Mouse (Mus musculus): ENCODE data around the gene Mum1.

Mum1 gene

DNA sequence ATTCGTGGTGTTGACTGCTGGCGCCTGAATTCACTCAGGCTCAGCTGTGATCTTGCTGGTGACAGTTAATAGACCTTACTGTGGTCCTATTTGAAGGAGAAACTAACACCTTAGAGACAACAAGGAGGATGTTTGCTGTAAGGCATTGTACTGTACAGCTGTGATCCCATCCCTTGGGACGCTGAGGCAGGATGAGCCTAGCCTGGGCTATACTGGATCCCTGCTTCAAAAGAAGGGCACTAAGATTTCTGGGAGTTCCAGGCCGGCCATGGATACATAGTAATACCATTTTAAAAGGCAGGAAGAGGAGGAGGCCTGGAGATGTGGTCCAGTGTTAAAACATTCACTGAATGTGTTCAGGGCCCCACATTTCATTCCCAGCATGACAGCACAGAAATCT is 24.3 kb downstream of the Mum1 start:
- DNase-seq (ENCODE audit: low spot score in 2 of 2) = no peak

DNA sequence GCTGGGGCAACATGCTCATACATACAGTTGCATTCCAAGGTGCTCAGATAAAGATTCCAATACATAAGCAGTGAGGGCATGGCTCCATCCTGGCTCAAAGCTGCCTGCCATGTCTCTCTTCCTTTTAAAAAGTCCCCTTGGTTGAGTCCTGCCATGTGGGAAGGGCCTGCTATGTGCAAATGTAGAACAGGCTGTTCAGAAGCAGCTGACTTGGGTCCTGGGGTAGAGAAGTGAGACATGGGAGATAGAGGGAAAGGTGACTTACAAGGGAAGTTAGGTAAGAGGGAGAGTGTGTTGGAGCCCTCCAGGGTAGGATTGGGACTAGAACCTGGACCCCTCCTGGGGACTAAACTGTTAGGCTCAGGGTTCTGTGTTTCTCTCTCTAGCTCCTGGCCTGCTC is 25.8 kb downstream of the Mum1 start:
- no peak for DNase-seq (ENCODE audit: low spot score in 2 of 2)

DNA sequence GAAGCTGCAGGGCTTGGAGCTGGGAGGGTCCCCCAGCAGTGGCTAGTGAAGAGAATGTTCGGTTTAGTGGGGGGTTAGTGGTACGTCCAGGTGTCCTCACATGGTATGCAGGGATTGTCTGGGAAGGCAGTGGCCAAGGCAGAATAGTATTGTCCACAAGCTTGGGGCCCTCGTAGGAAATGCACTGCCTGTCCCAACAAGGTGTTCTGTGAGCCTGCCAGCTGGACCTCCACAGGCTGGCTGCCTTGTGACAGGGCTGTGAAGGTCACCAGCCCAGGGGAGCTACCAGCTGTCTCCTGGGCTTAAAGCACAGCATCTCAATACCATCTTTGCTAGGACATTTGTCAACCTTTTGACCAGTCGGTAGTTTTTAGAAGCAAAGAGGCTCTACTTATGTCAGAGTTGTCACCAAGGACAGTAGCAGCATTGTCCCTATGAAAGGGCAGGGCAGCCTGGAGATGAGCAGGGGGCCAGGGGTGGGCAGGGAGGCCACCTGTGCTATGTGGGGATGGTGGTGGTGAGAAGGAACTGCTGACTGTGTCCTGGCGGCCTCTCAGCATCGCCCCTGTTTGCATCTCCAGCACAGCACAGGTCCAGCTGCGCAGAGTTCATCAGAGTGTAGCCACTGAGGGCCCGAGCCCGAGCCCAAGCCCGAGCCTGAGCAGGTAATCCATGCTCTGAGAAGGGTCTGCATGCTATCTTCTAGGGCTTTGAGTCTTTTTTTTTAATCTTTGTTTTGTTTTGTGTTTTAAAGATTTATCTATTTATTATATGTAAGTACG is 26.4 kb downstream of the Mum1 start:
- peak in 1 of 2 experiments; percentile 70 for DNase-seq (ENCODE audit: low spot score in 2 of 2)

DNA sequence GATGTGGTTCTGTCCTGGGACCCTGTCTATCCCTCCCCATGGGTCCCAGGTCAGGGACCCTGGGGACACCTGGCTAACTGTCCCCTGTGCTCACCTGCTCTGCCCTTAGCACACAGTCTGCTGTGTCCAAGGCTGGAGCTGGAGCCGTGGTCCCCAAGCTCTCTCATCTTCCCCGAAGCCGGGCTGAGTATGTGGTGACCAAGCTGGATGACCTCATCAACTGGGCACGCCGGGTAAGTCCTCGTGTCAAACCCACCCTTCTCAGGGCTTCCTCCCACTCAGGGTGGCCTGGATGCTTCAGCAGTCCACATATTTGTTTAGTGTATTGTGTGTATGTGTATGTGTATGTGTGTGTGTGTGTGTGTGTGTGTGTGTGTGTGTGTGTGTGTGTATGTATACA is 27.3 kb downstream of the Mum1 start:
- DNase-seq (ENCODE audit: low spot score in 2 of 2) = no peak

DNA sequence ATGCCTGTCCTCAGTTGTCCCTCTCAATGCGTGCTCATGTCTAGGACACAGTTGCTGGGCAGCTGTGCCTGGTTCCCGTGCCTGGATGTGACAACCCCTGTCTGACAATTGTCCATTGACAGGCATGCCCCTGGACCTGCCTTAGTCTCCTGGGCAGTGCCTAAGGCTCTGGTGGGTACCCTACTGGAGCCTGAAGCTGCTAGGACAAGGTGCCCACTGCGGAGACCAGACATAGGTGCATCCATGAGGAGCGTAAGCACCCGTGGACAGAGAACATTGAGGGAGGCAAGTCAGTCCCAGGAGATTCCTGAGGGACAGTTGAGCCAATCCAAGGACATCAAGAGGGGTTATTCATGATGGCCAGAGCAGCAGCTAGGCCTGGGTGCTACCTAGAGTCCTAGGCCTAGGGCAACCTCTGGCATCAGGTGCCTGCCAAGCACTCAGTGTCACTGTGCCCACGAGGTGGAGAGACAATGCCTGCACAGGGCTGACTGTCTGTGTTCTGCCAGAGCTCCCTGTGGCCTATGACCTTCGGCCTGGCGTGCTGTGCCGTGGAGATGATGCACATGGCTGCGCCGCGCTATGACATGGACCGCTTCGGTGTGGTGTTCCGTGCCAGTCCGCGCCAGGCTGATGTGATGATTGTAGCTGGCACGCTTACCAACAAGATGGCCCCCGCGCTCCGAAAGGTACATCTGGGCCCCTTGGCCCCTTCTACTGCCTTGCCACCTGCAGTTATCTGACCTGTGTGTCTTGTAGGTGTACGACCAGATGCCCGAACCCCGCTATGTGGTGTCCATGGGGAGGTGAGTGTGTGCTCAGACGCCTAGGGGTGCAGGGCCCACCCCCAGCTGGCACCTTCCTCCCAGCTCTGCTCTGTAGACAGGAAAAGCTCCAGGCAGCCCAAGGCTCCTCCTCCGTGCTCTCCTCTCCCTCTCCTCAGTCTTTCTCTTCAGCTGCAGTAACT is 28.4 kb downstream of the Mum1 start:
- no peak for DNase-seq (ENCODE audit: low spot score in 2 of 2)

DNA sequence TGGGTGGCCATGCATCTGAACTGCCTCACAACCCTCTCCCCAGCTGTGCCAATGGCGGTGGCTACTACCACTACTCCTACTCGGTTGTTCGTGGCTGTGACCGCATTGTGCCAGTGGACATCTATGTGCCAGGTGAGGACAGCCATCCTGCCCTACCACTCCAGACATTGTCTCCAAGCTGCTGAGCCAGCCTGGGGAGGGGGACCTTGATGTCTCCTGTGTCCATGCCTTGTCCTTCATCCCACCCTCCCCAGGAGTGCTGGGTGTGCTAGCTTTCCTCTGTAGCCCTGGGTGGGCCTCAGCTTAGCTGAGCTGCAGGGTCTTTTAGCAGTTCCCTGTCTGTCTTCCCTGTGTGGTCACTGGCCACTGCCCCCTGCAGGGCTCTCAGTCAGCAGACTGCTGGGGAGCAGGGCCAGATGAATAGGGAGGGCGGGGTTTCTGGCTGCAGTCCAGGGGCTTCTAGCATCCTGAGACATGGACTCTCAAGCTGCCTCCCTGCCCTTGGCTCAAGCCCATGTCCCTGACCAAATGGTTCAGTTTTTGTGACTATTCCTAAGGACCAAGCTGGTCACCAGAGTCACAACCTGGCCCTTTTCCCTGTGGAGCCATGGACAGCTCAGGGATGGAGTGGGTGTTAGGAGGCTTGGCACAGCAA is 29.8 kb downstream of the Mum1 start:
- DNase-seq (ENCODE audit: low spot score in 2 of 2) = no peak

DNA sequence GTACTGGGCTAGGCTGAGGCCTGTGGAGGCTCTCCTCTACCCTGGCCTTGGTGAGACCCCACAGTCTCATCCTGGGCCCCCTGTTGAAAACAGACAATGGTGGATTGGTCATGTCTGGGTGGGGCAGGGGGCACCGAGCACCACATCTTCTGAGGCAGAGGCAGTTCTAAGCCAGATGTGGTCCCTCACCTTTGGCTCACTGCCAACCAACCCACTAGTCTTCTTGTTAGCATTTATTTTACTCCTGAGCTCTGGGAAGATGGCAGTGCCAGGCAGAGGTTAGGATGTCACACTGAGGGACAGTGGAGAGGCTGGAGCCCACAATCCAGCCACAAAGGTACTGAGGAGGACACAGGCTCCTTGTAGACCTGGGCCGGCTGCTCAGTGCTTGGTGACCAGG is 31.7 kb downstream of the Mum1 start:
- DNase-seq (ENCODE audit: low spot score in 2 of 2) = no peak

DNA sequence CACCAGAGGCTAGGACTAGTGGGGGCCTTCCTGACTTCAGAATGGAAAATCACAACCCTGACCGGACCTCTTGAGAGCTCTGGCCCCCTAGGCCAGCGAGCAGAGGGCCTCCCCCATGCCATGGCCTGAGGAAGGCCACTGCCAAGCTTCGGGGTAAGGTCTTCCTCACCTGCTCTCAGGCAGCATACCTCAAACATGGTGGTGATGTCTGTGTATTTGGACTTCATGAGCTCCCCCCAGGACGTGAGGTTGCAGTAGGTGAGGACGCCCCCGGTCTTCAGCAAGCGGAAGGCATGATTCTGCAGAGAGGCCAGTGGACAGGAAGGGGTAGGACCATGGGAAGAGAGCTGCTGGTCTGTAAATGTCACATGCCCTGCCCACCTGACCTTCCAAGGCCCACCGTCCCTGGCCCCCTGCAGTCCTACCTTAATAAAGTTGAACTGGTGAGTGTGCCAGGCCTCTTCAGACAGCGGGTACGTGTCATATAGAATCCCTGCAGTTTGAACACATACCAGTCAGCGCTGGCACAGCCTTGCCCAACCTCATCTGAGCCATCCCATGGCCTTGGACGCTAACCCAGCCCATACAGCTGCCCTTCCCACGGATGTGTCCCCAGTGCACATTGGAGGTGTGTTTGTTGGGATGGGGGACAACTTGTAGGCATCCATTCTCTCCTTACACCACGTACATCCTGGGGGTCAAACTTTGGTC is 32.7 kb downstream of the Mum1 start:
- DNase-seq (ENCODE audit: low spot score in 2 of 2) = no peak

DNA sequence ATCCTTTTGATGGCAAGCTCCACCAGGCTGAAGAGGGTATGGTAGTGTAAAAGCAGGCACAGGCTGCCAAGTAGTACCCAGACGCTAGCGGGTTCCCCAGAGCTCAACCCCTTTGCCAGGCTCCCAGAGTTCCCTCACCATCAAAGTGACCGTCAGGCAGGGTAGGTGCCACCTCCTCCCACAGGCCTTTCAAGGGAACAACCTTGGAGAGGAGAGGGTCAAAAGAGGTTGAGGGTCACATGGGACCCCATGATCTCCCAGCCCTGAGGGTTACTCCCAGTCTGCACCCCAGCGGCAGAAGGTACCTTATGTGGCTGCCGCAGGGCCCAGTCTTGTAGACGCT is 33.2 kb downstream of the Mum1 start:
- no peak for DNase-seq (ENCODE audit: low spot score in 2 of 2)

DNA sequence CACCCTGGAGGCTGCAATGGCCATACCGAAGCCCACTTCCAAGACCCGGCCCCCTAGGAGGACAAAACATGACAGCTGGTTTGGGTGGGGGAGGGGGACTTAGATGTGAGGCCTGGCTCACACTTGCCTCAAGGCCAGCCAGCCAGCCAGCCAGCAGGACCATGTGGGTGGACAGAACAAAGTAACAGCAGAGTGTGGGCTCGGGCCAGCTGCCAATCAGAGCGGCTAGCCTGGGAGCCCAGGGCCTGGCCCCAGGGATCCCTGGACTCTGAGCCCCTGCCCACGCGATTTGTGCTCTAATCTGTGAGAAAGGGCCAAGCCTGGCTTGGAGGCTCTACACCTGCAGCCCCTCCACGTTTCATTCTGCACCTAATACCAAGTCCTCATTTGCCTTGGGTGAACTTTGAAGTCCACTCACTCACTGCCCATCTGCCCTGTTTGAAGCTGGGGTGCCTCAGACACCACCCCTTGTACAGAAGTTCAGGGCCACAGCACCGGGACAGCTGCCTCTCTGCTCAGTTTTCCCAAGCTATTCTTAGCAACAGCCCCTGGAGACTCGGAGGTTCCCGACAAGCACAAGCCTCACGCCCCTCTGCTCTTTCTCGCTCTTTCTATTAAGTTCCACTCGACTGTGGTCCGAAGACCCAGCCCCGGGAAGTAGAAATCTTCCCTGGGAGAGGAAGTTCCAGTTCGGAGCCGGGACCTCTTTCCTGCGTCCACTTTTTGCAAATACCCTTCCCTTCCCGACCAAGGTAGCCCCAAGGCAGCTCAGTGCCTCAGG is 33.8 kb downstream of the Mum1 start:
- peak in 1 of 2 experiments; percentile 71 for DNase-seq (ENCODE audit: low spot score in 2 of 2)

DNA sequence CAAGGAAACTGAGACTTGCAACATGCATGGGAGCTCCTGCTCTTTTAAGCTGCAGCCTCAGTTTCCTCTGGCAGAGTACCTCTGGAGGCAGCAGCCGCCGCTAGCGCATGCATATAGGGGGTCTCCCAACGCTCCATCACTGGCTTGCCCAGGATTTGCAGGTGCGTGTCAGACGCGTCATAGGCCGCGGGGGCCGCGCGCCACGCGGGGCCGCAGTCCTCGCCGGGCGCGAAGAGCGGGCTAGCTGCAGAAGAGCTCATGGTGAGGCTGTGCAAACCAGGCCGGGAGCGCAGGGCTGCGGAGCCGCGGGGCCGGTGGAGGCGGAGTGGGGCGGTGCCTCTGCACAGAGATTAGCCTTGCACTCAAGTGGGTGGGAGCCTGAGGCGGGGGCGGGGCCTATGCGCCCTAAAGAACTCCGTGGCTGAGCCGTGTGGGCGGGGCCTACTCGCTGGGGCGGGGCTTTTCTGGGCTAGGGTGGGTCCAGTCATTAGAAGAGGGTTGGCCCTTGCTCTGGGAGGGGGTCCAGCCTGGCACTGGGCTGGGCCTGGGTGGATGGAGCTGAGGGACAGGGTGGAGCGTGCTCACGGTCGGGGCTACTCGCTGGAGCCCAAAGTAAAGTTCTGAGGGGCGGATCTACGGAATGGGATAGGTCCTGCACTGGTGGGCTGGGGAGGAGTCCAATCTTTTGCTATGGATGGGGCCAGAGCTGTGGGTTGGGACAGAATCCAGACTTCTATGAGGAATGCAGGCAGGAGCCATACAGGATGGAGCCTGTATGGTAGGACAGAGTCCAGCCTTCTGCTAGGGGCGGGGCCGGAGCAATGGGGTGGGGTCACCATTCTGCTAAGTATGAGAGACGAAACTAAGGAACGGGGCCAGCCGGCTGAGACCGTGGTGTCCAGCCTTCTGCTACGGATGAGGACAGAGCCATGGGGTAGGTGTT is 34.7 kb downstream of the Mum1 start, which contains the start of the genes Gamt and Dazap1:
Gamt (minus strand) TSS at position 371 of the 943 bp plus-strand sequence.
Dazap1 (plus strand) TSS at position 845 of the 943 bp plus-strand sequence.
- peak; percentile 97 for DNase-seq (ENCODE audit: low spot score in 2 of 2)

DNA sequence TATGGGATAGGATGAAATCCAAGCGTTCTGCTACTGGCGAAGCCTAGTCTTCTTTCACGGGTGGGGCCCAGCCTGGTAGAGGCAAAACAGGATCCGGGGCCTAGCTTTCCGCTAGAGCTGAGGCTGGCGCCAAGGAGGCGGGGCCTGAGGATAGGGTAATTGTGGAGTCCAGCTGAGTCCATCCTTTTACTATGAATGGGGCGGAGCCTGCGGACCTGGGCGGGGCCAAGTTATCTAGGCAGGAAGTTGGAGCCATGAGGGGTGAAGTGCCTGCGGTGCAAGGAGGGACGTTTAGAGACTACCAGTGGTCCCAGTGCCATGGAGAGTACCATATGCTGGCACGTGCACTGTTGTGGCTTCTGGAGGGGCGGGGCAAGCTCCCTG is 35.3 kb downstream of the Mum1 start:
- peak; percentile 99 for DNase-seq (ENCODE audit: low spot score in 2 of 2)

DNA sequence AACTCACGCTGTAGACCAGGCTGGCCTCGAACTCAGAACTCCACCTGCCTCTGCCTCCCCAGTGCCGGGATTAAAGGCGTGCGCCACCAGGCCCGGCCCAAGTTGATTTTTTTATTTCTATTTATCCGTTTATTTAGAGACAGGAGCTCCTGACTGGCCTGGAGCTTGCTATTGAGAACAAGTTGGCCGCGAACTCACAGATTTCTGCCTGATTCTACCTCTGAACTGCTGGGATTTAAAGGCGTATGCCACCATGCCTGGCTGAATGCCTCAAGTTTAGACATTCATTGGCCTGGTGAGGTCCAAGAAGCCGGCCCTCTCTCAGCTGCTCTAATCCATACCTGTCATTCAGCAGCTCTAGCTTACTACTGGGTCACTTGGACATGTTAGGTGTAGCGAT is 35.9 kb downstream of the Mum1 start:
- DNase-seq (ENCODE audit: low spot score in 2 of 2) = no peak

DNA sequence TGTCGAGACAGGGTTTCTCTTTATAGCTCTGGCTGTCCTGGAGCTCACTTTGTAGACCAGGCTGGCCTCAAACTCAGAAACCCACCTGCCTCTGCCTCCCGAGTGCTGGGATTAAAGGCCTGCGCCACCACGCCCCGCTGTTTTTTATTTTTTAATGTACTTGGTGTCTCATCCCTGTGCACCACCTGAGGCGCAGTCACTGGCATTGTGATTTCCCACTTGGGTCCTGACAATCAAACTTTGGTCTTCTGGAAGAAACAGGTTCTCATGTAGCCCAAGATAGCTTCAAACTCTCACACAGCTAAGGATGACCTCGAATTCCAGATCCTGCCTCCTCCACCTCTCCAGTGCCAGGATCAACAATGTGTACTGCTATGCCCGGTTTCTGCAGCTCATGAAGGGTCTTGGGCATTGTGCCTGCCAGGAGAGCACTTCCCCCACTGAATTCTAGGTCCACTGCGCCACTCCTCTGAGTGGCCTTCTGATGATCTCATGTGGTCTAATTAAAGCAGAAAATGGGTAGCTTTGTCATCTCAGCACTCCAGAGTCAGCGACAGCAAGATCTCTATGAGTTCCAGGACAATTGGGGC is 36.6 kb downstream of the Mum1 start:
- DNase-seq (ENCODE audit: low spot score in 2 of 2) = no peak

DNA sequence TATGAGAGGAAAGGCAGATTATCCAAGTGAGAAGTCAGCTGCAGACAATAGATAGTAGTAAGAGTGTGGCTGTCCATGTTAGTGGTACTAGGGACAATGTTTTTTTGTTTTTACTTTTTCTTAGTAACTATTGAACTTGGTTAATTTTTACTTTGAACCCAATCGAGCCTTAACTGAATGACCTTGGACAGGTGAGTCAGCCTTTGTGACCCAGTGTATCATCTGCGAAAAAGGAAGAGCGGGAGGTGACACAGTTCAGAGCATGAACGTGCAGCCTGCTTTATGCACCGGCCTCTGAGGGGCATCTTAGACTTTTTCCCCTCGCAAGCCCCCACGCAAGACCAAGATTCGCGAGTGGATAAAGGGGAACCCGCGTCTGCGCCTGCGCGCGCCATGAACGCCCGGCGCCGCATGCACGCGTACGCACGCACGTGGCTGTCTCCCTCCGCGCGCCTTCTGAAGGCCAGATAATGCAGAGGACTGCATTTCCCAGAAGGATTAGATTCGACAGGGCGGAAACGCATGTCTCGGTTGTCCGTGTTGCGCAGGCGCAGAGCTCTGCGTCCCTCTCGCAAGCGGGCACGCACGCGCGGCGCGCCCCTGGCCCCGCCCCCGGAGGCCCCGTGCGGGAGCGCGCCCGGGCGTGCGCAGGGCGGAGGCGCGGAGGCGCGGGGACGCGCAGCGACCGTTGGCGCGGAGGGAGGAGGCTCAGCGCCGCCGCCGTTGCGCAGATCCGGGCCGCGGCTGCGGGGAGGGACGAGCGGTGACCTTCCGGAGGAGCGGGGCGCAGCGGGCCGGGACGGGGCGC is 38.3 kb downstream of the Mum1 start:
- peak; percentile 99 to 100 for DNase-seq (ENCODE audit: low spot score in 2 of 2)

DNA sequence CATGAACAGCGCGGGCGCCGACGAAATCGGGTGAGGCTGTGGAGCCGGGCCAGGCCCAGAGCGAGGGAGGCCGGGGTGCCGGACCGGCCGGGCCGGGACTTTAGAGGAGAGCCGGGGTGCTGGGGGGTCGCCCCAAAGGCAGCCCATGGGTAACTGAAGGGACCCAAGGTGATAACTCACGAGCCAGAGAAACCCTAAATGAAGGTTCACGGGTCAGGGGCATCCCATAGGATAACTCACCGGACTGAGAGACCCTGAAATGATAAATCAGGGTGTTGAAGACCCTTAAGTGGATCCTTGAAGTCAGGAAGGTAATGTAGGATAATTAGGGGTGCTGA is 38.9 kb downstream of the Mum1 start:
- no peak for DNase-seq (ENCODE audit: low spot score in 2 of 2)

DNA sequence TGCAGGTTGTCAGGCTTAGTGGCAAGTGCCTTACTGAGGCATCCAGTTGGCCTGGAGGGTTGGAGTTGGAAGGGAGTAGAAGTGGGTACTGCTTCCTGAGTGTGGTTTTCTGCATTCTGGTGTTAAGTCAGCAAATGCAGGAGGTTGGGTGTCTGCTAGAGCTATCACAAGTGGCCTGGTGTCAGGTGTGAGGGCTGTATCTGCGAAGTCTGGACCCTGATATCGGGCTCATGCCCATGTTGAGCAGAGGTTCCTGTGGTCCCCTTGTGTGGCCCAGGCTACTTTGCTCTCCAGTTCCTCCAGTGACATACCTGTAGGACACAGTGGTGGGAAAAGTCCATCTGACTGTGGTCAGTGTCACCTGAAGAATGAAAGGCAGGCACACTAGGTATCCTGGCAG is 43.9 kb downstream of the Mum1 start:
- DNase-seq (ENCODE audit: low spot score in 2 of 2) = no peak

DNA sequence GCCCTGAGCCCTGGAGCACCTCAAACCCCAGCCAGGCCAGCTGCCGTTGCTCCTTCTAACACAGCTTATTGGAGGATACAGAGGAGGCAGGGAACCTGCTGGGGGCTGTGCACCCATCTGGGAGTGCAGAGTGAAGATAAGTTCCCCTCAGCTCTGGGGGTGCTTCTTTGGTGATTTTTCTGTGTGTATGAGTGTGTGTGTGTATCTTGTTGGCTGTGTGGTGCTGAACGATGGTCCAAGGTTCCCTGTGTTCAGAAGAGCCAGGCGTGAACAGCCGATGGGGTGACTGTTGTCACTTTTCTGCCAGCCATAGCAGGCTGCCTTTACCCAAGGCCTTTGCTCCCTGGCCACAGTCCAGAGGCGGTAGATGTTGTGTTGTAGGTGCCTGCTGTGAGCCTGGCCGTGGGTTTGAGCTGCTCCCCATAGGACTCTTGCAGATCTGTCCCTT is 44.5 kb downstream of the Mum1 start:
- no peak for DNase-seq (ENCODE audit: low spot score in 2 of 2)
